Mouse (Mus musculus) brain, embryonic 18.5 days (tissue): ENCODE measurements around the gene Uck2.

Experiments
- DNase-seq: peaks from one replicate; pipeline ENCODE4 v3.0.0-alpha.2; 2012; ENCODE audit warnings: low read depth, low spot score

Gene Uck2

GRCm38 (mm10) chr1:167284258-167284836, 773 bp downstream of the Uck2 start:
- DNase-seq, result peak; percentile 51

- peak; percentile 57 for DNase-seq
These were observed 1.5 kb downstream of the Uck2 start for GRCm38 (mm10) chr1:167283441-167284257.

- DNase-seq, result no peak
These were observed 2.4 kb downstream of the Uck2 start for GRCm38 (mm10) chr1:167282768-167283167.

- no peak for DNase-seq
These were observed 3.0 kb downstream of the Uck2 start for GRCm38 (mm10) chr1:167282112-167282511.

DNA sequence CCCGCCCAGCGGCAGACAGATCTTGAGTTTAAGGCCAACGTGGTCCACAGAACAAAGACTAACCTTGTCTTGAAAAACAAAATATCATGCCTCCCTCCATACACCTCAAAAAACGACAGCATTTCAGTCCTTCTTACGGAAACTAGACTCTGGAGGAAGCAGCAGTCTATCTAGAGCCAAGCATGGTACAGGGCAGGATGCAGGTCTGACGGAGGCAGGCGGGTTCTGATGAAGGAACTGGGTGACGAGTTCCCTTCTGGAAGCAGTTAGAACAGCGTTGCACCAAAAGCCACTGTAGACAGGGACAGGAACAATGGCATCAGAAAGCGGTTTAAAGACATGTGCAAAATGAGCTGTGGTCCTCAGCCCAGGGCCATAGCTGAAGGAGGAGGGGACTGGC, 5.1 kb downstream of the Uck2 start:
- DNase-seq, result no peak

GRCm38 (mm10) chr1:167279160-167279715, 5.9 kb downstream of the Uck2 start:
- DNase-seq, result no peak

DNA sequence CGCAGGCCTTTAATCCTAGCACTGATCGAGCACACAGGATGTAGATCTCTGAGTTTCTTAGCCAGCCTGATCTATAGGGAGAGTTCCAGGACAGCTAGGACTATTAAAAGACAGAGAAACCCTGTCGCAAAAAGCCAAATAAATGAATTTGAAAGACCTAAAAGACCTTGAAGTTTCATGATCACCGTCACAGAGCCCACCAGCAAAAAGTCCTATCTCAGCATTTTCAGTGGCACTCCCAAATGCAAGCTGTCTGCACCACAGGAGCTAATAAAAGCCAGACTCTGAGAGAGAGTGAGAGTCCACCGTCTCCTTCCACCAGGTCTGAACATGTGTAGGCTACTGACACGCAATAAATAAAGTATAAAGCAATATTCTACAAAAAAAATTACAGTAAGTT, 6.7 kb downstream of the Uck2 start:
- no peak for DNase-seq

DNA sequence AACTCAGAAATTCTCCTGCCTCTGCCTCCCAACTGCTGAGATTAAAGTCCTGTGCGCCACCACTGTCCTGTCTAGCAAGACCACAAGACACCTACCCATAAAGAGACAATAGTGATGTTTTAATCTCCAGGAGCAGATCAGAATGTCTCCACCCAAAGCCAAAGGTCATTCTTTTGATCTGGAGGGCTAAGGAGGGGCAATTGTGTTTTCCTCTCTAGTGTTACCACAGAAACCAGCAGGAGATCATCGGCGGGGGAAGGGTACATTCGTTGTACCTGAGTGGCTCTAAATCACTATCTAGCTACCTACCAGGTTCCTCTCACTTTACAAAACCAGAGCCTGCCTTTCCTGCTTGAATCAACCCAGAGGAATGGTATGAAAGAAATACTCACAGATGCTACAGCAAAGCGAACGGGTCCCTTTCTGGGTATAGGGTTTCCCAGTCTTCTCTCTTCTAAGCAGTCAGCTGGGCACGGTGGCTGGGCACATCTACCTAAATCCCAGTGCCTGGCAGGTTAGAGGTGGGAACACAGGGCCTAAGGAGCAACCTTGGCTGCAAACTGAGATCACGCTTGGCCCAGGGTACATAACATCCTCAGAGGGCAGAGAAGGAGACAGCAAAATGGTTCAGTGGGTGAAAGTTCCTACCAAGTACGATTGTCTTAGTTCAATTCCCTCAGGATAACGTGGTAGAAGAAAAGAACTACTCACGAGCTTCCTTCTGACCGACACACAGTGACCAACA, 10.3 kb downstream of the Uck2 start:
- no peak for DNase-seq

- DNase-seq, result no peak
These were observed 11.5 kb downstream of the Uck2 start for GRCm38 (mm10) chr1:167273380-167274163.

- DNase-seq, result no peak
These were observed 13.3 kb downstream of the Uck2 start for GRCm38 (mm10) chr1:167271841-167272240.

GRCm38 (mm10) chr1:167271304-167271703, 13.8 kb downstream of the Uck2 start:
- DNase-seq, result no peak

GRCm38 (mm10) chr1:167270342-167271111, 14.6 kb downstream of the Uck2 start:
- DNase-seq, result no peak

DNA sequence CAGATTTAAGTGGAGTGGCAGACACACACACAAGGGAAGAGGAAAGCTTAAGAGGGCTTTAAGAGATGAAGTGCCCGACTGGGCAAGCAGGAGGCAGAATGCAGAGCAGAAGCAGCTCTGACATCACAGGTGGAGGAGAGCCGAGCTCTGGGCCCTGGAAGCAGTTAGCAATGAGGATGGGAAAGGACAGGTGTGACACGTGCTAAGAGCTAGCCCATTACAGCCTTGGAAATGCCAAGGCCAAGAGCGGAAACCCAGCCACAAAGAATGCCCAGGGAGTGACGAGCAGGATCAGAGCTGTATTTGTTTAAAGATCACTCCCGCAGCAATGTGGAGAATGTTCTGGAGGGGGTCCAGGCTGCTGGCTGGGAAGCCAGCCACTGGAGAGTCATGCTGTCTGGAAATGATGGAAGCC, 15.3 kb downstream of the Uck2 start:
- peak; percentile 37 for DNase-seq

- no peak for DNase-seq
These were observed 15.7 kb downstream of the Uck2 start for GRCm38 (mm10) chr1:167269350-167269811.

DNA sequence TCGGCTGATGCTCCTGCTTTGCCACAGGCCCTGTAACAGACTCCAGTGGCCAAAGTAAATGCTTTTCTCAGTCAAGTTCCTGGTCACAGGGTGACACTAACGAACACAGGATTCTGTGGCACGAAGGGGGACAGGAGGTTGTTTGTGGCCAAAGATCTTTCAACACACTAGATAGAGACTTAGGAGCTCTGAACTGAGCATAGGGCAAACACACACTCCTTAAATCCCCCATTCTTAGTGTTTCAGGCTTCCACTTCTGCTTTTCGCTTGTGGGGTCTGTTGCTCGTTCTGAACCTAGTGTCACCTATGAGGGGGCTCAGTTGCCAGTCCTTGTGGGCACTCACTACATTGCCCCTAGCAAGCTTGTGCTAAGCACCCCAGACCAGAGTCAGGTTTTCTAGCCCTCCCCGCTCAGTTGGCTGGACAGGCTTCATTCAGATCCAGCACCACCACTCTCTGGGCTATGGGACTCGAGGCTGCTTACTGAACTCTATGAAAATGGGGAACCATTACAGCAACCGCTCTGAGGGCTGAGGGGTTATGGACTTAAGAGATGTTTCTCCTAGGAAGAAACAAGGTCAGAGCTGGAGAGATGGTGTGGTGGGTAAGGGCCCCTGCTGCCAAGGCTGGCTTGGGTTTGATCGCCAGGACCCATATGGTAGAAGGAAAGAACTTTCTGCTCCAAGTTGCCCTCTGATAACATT, 16.6 kb downstream of the Uck2 start:
- DNase-seq, result no peak

GRCm38 (mm10) chr1:167266720-167267119, 18.4 kb downstream of the Uck2 start:
- no peak for DNase-seq

DNA sequence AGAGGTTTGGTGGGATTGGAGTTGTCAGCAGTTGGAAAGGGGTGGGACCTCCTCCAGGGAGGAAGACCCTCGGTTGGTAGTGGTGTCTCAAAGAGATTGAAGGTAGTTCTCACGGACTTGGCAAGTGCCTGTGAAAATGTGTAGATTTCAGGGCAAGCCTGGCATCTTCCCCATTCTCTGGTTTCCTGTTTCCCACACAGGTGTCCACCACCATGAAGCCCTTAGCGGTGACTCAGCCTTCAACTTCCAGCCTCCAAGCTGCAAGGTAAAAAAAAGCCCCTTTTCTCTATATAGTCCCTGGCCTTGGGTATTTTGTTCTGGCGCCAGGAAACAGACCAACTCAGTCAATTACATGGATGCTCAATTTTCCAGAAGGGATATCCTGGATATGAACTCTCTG, 19.8 kb downstream of the Uck2 start:
- DNase-seq, result no peak

DNA sequence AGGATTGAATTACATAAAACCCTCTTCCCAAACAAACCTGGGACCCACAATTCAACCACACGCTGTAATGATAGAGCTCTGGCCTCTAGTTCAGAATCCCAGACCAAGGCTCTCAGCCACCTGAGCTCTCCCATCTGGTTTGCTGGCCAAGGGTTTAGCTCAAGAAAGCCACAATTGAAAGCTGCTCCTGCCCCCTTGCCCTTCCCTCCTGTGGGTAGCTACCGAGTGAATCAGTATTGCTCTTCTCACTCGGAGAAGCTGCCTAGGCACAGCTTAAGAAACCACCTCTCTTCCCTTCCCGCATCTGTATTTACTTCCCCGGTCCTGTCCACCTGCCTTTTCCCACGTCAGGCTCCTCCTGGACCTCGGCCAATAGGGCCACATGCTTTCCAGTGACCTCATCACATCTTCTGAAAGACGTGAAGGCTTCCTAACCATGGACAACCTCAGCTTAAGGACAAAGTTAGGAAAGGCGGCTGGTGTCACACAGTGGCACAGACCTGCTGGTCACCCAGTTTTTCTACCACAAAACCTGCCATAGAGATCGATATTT, 22.6 kb downstream of the Uck2 start:
- DNase-seq, result no peak

- no peak for DNase-seq
These were observed 23.4 kb downstream of the Uck2 start for GRCm38 (mm10) chr1:167261750-167262149.

GRCm38 (mm10) chr1:167259702-167260101, 25.4 kb downstream of the Uck2 start:
- no peak for DNase-seq
